Mouse (Mus musculus) heart, embryonic 13.5 days (tissue): ENCODE data around the gene Ifng. TPM values are rescaled to one million over a fixed set of nuclear protein-coding genes. Genes with fewer than 3 reads are reported as not detected.
"Not testable (repeated sequence)": the region's sequence is repeated elsewhere in the genome, so short reads cannot be mapped to it uniquely, and the experiment has no call there.

Experiments used
- ATAC-seq: fragments of 200-750 bp; cut with Nextera tagmentation; 2 replicates; pipeline ENCODE4 v1.8.0; 2017; ENCODE audit warnings: moderate TSS enrichment; ENCODE audit not compliant: insufficient number of reproducible peaks, low FRiP score, low TSS enrichment; ENCODE audit errors: extremely low read depth
- H3K27ac ChIP-seq: fragments of 300-500 bp; sonication (generic); replicated peaks from 2 replicates; pipeline ENCODE4 v1.5.1; 2015; ENCODE audit warnings: moderate library complexity, mild to moderate bottlenecking, inconsistent platforms
- H3K27me3 ChIP-seq: fragments of 300-500 bp; sonication (generic); replicated peaks from 2 replicates; pipeline ENCODE4 v1.6.1; 2015; ENCODE audit warnings: mild to moderate bottlenecking, inconsistent platforms
- H3K36me3 ChIP-seq: fragments of 300-500 bp; sonication (generic); 2 replicates; pipeline ENCODE4 v1.6.1; 2015; ENCODE audit warnings: mild to moderate bottlenecking, inconsistent platforms
- H3K4me1 ChIP-seq: fragments of 300-500 bp; sonication (generic); 2 replicates; pipeline ENCODE4 v1.6.1; 2015; ENCODE audit warnings: inconsistent platforms
- H3K4me2 ChIP-seq: fragments of 300-500 bp; sonication (generic); 2 replicates; pipeline ENCODE4 v1.6.1; 2015; ENCODE audit warnings: inconsistent platforms, mild to moderate bottlenecking, moderate library complexity
- H3K4me3 ChIP-seq: fragments of 300-500 bp; sonication (generic); 2 replicates; pipeline ENCODE4 v1.5.1; 2015; ENCODE audit warnings: moderate library complexity, mild to moderate bottlenecking, inconsistent platforms
- H3K9ac ChIP-seq: fragments of 300-500 bp; sonication (generic); 2 replicates; pipeline ENCODE4 v1.6.1; 2015; ENCODE audit warnings: inconsistent platforms, mild to moderate bottlenecking, moderate library complexity
- H3K9me3 ChIP-seq: fragments of 300-500 bp; sonication (generic); 2 replicates; pipeline ENCODE4 v1.6.1; 2016; ENCODE audit warnings: inconsistent platforms
- WGBS: fragments of 180-500 bp; shearing (Covaris S2); methylation state at CpG from one replicate; pipeline ENCODE4 v1.1.7; 2015; ENCODE audit warnings: mixed read lengths; 5-methylcytosine and 5-hydroxymethylcytosine counted together
- polyA plus RNA-seq: library from polyadenylated mRNA; unstranded; fragments of >200 nt; fragmentation: Nextera tagmentation; extraction: Ambion mirVana; gene quantifications from 2 replicates; pipeline ENCODE4 v1.2.1, GENCODE M21; 2015

The Ifng gene
- polyA plus RNA-seq, 1 experiment from 2014 or later: not detected

DNA sequence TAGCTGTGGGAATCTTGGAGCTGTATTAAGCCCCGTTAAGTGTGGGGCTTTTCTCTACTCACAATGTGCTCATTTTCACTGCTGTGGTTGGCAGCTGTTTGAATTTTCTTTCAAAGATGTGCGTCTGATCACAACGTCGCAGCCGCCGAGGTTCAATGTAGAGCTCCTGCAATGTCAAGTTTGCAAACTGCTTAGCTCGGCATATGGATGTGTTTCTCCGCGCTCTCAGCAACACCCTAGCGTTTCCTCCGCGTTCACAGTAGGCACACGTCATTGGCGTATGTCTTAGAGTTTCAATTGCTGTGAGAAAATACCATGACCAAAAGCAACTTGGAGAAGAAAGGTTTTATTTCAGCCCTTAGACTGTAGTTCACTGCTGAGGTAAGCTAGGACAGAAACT, 5.1 kb downstream of the Ifng start:
- peak overlapping the region; percentile 38 for H3K27ac ChIP-seq
- 0 out of 2 replicates have a peak, but pooled peaks cover 9% of the 10 kb centered on the region for H3K4me1 ChIP-seq
- WGBS: 74% methylated on average over 14 of the region's 14 CpGs
- no peaks in the 10 kb centered on the region for H3K36me3 ChIP-seq
- ATAC-seq: no peak
- no peaks in the 10 kb centered on the region for H3K27me3 ChIP-seq
- no peak overlapping the region for H3K4me3 ChIP-seq
- peak overlapping the region; percentile 28 for H3K4me2 ChIP-seq
- H3K9me3 ChIP-seq: no peaks in the 10 kb centered on the region
- H3K9ac ChIP-seq: no peak overlapping the region

DNA sequence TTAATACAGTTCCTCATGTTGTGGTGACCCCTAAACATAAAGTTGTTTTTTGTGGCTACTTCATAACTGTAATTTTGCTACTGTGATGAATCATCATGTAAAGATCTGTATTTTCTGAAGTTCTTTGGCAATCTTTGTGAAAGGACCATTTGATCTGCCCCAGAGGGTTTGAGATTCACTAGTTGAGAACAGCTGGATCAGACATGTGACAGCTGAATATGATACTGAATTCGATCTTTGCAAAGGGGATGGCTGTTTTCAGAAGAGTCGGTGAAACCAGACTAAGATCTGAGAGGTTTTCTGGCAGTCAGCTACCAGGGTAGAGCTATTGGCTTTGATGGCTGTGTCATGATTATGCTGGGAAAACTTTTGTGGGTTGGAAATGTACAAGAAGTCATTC, 10.9 kb downstream of the Ifng start:
- no peaks in the 10 kb centered on the region for H3K4me1 ChIP-seq
- no peak overlapping the region for H3K9ac ChIP-seq
- H3K36me3 ChIP-seq: no peaks in the 10 kb centered on the region
- H3K4me3 ChIP-seq: no peak overlapping the region
- H3K4me2 ChIP-seq: no peak overlapping the region
- WGBS: 64% methylated on average over 2 of the region's 2 CpGs
- H3K27ac ChIP-seq: no peak overlapping the region
- ATAC-seq: no peak
- no peaks in the 10 kb centered on the region for H3K27me3 ChIP-seq
- H3K9me3 ChIP-seq: no peaks in the 10 kb centered on the region

DNA sequence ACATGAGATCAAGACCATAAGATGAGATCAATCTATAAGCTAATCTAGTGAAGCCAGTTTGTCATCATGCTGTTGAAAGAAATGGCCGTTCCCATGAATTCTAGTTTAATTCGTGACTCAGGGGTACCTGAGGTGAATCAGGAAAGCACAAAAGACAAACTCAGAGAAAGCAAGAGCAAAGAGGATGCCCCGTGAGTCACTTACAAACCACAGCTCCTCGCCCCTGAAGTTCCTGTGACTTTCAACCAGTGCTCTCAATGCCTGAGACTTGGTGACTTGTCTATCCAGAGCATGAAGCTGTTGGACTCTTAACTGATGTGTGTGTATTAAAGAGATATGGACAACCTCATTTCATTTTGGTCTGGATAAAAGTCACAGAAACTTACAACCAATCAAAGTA, 17.9 kb downstream of the Ifng start:
- Histone ChIP-seq H3K9ac (no peak overlapping the region), H3K4me3 (no peak overlapping the region), H3K4me2 (no peak overlapping the region), H3K4me1 (no peaks in the 10 kb centered on the region), H3K36me3 (no peaks in the 10 kb centered on the region), H3K9me3 (0 out of 2 replicates have a peak, but pooled peaks cover 6% of the 10 kb centered on the region), H3K27me3 (no peaks in the 10 kb centered on the region), H3K27ac (no peak overlapping the region)
- ATAC-seq: no peak
- 81% methylated on average over 4 of the region's 4 CpGs for WGBS

DNA sequence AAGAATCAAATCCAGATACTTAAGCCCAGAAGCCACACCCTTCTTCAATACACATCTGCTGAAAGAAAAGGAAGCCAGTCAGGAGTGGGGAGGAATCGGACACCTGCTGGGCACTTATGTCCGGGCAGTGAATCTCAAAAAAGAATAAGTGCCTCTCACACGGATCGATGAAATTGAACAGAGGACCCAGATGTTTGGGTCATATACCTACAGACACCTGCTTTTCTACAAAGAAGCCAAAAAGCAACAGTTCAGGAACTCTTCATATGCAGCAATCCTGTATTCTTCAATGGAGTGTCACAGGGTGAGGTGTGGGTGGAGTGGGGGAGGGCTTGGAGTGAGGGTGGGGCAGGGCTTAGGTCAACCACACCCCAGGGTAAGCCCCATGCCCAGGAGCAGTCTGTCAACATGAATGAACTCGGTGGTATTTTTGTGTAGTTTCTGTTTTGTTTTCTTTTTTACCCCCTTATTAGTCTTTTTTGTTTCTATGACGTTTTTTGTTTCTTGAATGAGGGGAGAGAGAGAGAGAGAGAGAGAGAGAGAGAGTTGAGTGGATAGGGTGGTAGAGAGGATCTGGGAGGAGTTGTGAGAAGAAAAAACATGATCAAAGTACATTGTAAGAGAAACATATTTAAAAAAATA, 20.4 kb downstream of the Ifng start:
- WGBS: 69% methylated on average over 6 of the region's 6 CpGs
- Histone ChIP-seq H3K9me3 (peaks cover 22% of the 10 kb centered on the region), H3K27me3 (no peaks in the 10 kb centered on the region), H3K9ac (no peak overlapping the region), H3K36me3 (no peaks in the 10 kb centered on the region), H3K27ac (no peak overlapping the region), H3K4me3 (no peak overlapping the region), H3K4me1 (no peaks in the 10 kb centered on the region), H3K4me2 (no peak overlapping the region)
- ATAC-seq: no peak

DNA sequence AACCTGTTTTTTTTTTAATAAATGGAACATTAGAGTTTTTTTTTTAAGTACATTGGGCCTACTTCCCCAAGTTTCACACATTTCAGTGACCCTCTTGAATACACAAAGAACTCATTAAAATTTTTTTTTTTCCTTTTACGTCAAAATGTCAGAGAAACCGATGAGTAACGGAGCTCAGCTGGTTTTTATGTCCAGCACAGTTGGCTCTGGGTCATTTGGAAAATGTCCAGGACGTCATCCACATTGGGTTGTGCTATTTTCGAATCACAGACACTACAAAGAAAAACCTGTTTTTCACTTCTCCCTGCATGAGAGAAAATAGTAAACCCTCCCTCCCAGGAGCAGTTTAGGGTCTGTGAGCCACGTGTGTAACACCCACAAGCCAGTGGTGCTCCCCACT, 25.6 kb downstream of the Ifng start:
- no peaks in the 10 kb centered on the region for H3K27me3 ChIP-seq
- no peak overlapping the region for H3K4me2 ChIP-seq
- H3K4me1 ChIP-seq: no peaks in the 10 kb centered on the region
- H3K27ac ChIP-seq: no peak overlapping the region
- no peak for ATAC-seq
- peaks cover 16% of the 10 kb centered on the region for H3K9me3 ChIP-seq
- H3K36me3 ChIP-seq: no peaks in the 10 kb centered on the region
- no peak overlapping the region for H3K4me3 ChIP-seq
- no peak overlapping the region for H3K9ac ChIP-seq
- WGBS: 48% methylated on average over 6 of the region's 6 CpGs

DNA sequence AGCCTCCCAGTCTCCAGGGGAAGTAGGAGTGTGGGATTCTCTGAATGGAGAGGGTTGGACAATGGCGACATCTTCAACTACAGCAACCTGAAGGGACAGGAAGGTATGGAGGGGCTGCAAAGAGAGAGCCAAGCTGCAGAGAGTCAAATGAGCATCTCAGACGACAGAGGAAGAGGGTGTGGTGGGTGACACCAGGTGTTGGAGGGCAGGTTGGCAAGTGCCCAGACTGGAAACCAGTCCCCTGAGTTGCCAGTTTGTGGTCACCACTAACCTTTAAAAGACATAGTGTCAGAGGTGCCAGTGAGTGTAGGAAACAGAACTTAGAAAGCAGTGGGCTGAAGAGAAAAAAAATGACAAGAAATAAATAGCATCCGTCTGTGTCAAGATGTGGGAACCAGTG, 28.2 kb downstream of the Ifng start:
- 69% methylated on average over 3 of the region's 3 CpGs for WGBS
- H3K4me2 ChIP-seq: no peak overlapping the region
- peaks cover 13% of the 10 kb centered on the region for H3K9me3 ChIP-seq
- ATAC-seq: no peak
- H3K27ac ChIP-seq: no peak overlapping the region
- no peak overlapping the region for H3K4me3 ChIP-seq
- no peaks in the 10 kb centered on the region for H3K27me3 ChIP-seq
- no peaks in the 10 kb centered on the region for H3K36me3 ChIP-seq
- H3K4me1 ChIP-seq: no peaks in the 10 kb centered on the region
- H3K9ac ChIP-seq: no peak overlapping the region

DNA sequence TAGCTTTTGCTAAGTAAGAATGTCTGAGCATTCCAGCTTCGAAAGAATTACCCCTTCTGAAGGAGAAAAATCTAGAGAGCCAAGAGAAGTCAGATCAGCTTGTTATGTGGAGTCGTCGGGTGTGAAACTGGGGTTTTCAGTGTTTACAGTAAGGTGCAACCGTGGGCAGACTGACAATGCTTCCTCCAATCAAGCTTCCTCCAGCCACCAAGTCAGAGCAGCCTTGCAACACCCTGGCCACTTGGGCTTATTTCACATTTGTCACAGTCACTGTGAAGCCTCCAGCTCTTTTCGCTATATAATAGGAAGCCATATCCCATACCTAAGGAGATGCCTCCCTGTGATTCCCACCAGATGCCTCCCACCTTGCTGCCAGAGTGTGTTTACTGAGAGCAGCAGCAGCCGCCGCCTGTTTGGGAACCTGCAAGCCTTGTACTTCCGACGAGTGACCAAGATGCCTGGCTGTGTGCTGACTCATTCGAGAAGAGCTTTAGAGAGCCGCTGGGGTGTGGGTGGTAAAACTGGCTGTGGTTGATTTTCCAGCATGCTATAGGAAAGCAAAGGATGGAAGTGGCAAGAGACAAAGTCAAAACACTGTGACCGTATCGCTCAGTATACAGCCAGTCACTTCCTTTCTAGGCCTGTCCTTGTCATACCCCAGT, 29.6 kb downstream of the Ifng start:
- Histone ChIP-seq H3K9ac (no peak overlapping the region), H3K36me3 (no peaks in the 10 kb centered on the region), H3K4me1 (no peaks in the 10 kb centered on the region), H3K27ac (no peak overlapping the region), H3K9me3 (no peaks in the 10 kb centered on the region), H3K4me2 (no peak overlapping the region), H3K27me3 (no peaks in the 10 kb centered on the region), H3K4me3 (no peak overlapping the region)
- 50% methylated on average over 13 of the region's 13 CpGs for WGBS
- ATAC-seq: no peak

DNA sequence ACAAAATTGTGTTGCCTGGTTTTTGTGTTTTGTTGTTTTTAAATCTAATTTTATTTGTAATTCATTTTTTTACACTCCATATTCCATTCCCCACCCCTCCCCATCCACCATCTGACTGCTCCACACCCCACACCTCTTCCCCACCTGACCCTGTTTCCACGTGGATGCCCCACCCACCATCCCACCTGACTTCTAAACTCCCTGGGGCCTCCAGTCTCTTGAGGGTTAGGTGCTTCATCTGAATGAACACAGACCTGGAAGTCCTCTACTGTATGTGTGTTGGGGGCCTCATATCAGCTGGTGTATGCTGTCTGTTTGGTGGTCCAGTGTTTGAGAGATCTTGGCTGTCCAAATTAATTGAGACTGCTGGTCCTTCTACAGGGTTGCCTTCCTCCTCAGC, 32.0 kb downstream of the Ifng start:
- not testable (repeated sequence) for H3K27ac ChIP-seq, H3K27me3 ChIP-seq, H3K36me3 ChIP-seq, ATAC-seq, H3K9me3 ChIP-seq, H3K4me2 ChIP-seq, H3K4me1 ChIP-seq, H3K4me3 ChIP-seq, H3K9ac ChIP-seq
- 73% methylated on average over 1 of the region's 1 CpGs for WGBS

DNA sequence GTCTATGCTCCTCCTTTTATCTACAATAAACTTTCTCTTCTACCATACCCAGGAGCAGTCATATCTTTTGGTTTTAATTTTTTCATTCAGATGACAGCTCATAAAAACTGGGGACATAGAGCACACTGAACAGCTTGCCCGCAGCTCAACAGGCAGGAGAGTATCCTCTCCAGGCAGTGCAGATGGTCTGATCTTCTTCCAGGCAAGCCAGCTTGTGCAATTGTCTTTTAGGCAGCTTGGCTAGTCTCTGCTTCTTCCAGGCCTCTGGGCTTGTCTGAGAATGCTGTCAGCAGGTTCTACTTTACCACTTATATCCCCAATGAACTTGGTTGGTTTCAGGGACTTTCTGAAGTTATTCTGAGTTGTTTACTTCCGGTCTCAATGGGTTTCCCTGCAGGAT, 35.9 kb downstream of the Ifng start:
- ATAC-seq: no peak
- Histone ChIP-seq H3K9ac (no peak overlapping the region), H3K27me3 (no peaks in the 10 kb centered on the region), H3K4me3 (no peak overlapping the region), H3K4me1 (no peaks in the 10 kb centered on the region), H3K4me2 (no peak overlapping the region), H3K27ac (no peak overlapping the region), H3K36me3 (no peaks in the 10 kb centered on the region), H3K9me3 (no peaks in the 10 kb centered on the region)
- WGBS: 77% methylated on average over 2 of the region's 2 CpGs

DNA sequence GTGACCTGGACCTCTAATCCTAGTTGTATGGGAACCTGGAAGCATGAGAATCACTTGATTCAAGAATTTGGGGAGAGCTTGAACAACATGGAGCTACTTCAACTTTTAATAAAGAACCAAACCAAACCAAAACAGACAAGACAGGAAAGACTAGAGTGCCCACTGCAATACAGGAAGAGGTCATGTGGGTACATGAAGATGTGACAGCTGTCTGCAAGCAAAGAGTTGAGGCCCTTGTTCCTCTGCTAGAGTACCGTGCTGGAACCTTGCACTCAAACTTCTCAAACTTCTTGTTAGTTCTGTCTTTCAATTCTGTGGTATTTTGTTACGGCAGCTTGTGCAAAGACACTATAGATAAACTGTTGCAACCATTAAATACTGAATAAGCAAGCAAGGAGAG, 36.5 kb downstream of the Ifng start:
- Histone ChIP-seq H3K4me2 (no peak overlapping the region), H3K27ac (no peak overlapping the region), H3K4me1 (no peaks in the 10 kb centered on the region), H3K4me3 (no peak overlapping the region), H3K9me3 (no peaks in the 10 kb centered on the region), H3K9ac (no peak overlapping the region), H3K36me3 (no peaks in the 10 kb centered on the region), H3K27me3 (no peaks in the 10 kb centered on the region)
- no peak for ATAC-seq
- 71% methylated on average over 2 of the region's 2 CpGs for WGBS

DNA sequence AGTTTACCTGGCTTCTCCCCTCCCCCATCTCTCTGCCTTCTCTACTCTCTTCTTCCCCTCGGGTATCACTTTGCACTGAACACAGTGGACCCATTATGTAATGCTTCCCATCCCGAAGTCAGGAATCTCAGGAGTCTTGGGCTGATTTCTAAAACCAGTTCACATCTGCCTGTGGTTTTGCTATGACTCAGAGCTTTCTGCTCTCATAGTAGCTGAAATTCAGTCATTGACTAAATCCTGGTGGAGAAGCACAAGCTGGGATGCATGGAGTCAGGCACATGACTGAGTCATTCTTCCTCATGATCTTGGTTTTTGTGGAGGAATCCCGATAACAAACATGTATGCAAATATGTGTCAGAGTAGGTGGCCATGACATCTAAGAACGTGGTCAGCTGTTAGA, 38.4 kb downstream of the Ifng start:
- Histone ChIP-seq H3K27ac (no peak overlapping the region), H3K4me2 (no peak overlapping the region), H3K4me1 (no peaks in the 10 kb centered on the region), H3K36me3 (no peaks in the 10 kb centered on the region), H3K4me3 (no peak overlapping the region), H3K9ac (no peak overlapping the region), H3K9me3 (no peaks in the 10 kb centered on the region), H3K27me3 (no peaks in the 10 kb centered on the region)
- ATAC-seq: no peak
- WGBS: 72% methylated on average over 4 of the region's 4 CpGs

DNA sequence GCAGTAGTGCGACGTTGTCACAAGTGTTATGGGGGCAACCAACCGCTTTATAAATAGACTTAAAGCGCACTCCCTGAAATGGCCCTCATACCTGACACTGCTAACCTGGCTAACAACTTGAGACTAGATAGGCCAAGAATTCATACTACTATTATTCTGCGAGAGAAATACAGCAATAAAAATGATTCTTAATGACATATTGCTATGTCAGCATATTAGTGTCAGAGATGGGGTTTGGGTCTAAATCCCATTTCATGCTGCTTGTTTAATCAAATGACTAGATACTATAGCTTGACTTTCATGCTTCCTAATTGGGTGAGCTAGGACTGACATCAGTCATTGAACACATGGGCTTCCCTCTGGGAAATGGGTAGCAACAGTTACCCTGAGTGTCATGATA, 39.3 kb downstream of the Ifng start:
- no peaks in the 10 kb centered on the region for H3K9me3 ChIP-seq
- no peak for ATAC-seq

More for the DNA sequence above, 39.3 kb downstream of the Ifng start:
- H3K4me1 ChIP-seq: no peaks in the 10 kb centered on the region
- no peak overlapping the region for H3K4me2 ChIP-seq
- H3K36me3 ChIP-seq: no peaks in the 10 kb centered on the region
- no peak overlapping the region for H3K4me3 ChIP-seq
- no peaks in the 10 kb centered on the region for H3K27me3 ChIP-seq
- H3K9ac ChIP-seq: no peak overlapping the region
- no peak overlapping the region for H3K27ac ChIP-seq
- 94% methylated on average over 5 of the region's 5 CpGs for WGBS
